Comparison of ENCODE assay signal across 14 mouse cellular contexts in genomic region chr2:30259131-30260064, GRCm38 (mm10). TPM values are rescaled to one million over a fixed set of nuclear protein-coding genes. Genes with fewer than 3 reads are reported as not detected.
DNase-seq lines count a peak whose midpoint lies in the region; ATAC-seq and TF ChIP-seq lines count a peak whose summit lies in the region.
"Had no signal": no experiment of that assay in that cellular context is flagged by ENCODE, and none has a peak within 500 bp of the region (broad histone marks: within the 10 kb centered on the region; RNA-seq: fewer than 3 reads in every experiment).

No protein-coding gene starts in this region.

- H3K4me1 ChIP-seq in liver, adult 2 months (ENCODE audit: control insufficient read depth, insufficient read depth, low read length): peaks cover 15% of the 10 kb centered on the region
- peaks cover 28% of the 10 kb centered on the region for H3K4me1 ChIP-seq in heart, embryonic 11.5 days (ENCODE audit: control insufficient read depth, insufficient read depth, low read length)
- peaks cover 13% of the 10 kb centered on the region for H3K4me1 ChIP-seq in liver, postnatal 0 days (ENCODE audit: insufficient read depth)

- no peaks in the 10 kb centered on the region for H3K27me3 ChIP-seq in liver, adult 2 months (ENCODE audit: control insufficient read depth, insufficient read depth, low read length)
- H3K27me3 ChIP-seq in heart, embryonic 11.5 days (ENCODE audit: control insufficient read depth, insufficient read depth, low read length): no peaks in the 10 kb centered on the region
- no peaks in the 10 kb centered on the region for H3K27me3 ChIP-seq in liver, postnatal 0 days (ENCODE audit: insufficient read depth, low read length)

- WGBS in liver, adult 2 months: 84% methylated on average over 15 of the region's 15 CpGs
- 80% methylated on average over 15 of the region's 15 CpGs for WGBS in heart, embryonic 11.5 days (ENCODE audit: insufficient replicate concordance)
- 78% methylated on average over 15 of the region's 15 CpGs for WGBS in liver, postnatal 0 days (ENCODE audit: insufficient replicate concordance)

- no peaks in the 10 kb centered on the region for H3K9me3 ChIP-seq in heart, embryonic 11.5 days (replicated peaks; ENCODE audit: control insufficient read depth, low read length)
- no peaks in the 10 kb centered on the region for H3K9me3 ChIP-seq in liver, postnatal 0 days (ENCODE audit: low read length)

- no peak overlapping the region for H3K4me3 ChIP-seq in liver, adult 2 months (ENCODE audit: insufficient read depth, low read depth, low read length)
- no peak overlapping the region for H3K4me3 ChIP-seq in heart, embryonic 11.5 days (ENCODE audit: low read depth, low read length)
- H3K4me3 ChIP-seq in liver, postnatal 0 days (ENCODE audit: low read depth, low read length): no peak overlapping the region

- DNase-seq in heart, adult 11 months: peak; percentile 95
- DNase-seq in heart, postnatal 14 days: no peak
- no peak for DNase-seq in liver, adult 2 months (ENCODE audit: extremely low read depth, low read depth, low spot score)
- no peak for DNase-seq in liver
- no peak for DNase-seq in liver, postnatal 0 days
- no peak for DNase-seq in right cerebral cortex, postnatal 25 days
- no peak for DNase-seq in testis, postnatal 10 days (ENCODE audit: low spot score)
- DNase-seq: B cell, adult 2 months; thymus, postnatal 14 days had no signal

- ATAC-seq in heart, embryonic 11.5 days (replicated peaks; ENCODE audit: insufficient number of reproducible peaks, low FRiP score, low TSS enrichment): no peak
- ATAC-seq in liver, postnatal 0 days: no peak

- no peak overlapping the region for H3K9ac ChIP-seq in liver, adult 2 months (ENCODE audit: low read depth, low read length)
- no peak overlapping the region for H3K9ac ChIP-seq in heart, embryonic 11.5 days (ENCODE audit: low read depth, low read length)
- H3K9ac ChIP-seq in liver, postnatal 0 days (replicated peaks): no peak overlapping the region; the same call in 1 of the 2 replicates

- peaks cover 36% of the 10 kb centered on the region for H3K36me3 ChIP-seq in liver, adult 2 months (ENCODE audit: control insufficient read depth, insufficient read depth, low read length)
- peaks cover 43% of the 10 kb centered on the region for H3K36me3 ChIP-seq in heart, embryonic 11.5 days (ENCODE audit: control insufficient read depth, insufficient read depth, low read length)
- peaks cover 72% of the 10 kb centered on the region for H3K36me3 ChIP-seq in liver, postnatal 0 days (replicated peaks; ENCODE audit: insufficient read depth, low read length)

- intact Hi-C loops in heart, postnatal 14 days (cut with DNase I): no loop called here

- no peak for TF ChIP-seq EP300 in liver, postnatal 0 days (IDR thresholded peaks at IDR 0.05; ENCODE audit: low read depth)

- H3K4me2 ChIP-seq in heart, embryonic 11.5 days: no peak overlapping the region
- H3K4me2 ChIP-seq in liver, postnatal 0 days (ENCODE audit: low read depth, low read length): no peak overlapping the region

- peak overlapping the region; percentile 21 for H3K27ac ChIP-seq in liver, adult 2 months (replicated peaks; ENCODE audit: insufficient read depth, low read depth, low read length)
- peak overlapping the region; percentile 82 for H3K27ac ChIP-seq in heart, embryonic 11.5 days (ENCODE audit: low read depth, low read length)
- peak overlapping the region; percentile 59 for H3K27ac ChIP-seq in liver, postnatal 0 days (ENCODE audit: low read depth)

- peaks cover 38% of the 10 kb centered on the region for H3K79me2 ChIP-seq in liver, adult 2 months (ENCODE audit: control insufficient read depth, insufficient read depth, low read length)

- no peak for TF ChIP-seq POLR2A in liver, adult 2 months (IDR thresholded peaks at IDR 0.05; ENCODE audit: extremely low read depth, insufficient read depth, low read length)

- TF ChIP-seq CTCF in liver, adult 2 months (IDR thresholded peaks at IDR 0.05; ENCODE audit: low read depth, low read length): no peak
- TF ChIP-seq CTCF in liver, postnatal 0 days (IDR thresholded peaks at IDR 0.05; ENCODE audit: low read depth): no peak

RNA-seq across cellular contexts. Expression of gene Phyhd1, which starts 6.6 kb away (rescaled TPM):
- total RNA-seq in heart, postnatal 14 days (2021): 10 to 100 TPM; 50.1 to 66.9 TPM
- total RNA-seq in liver, adult 2 months (2014; rRNA removed): 87.4 and 97.7 TPM in 2 replicates
- 154 and 158 TPM in 2 replicates for polyA plus RNA-seq in liver, adult 2 months (2012; rRNA removed)
- polyA plus RNA-seq in heart, embryonic 11.5 days (2014; fragmentation: Nextera tagmentation; extraction: Ambion mirVana): 4.7 and 7.4 TPM in 2 replicates
- 19.3 and 23.2 TPM in 2 replicates for polyA plus RNA-seq in liver, postnatal 0 days (2015; fragmentation: Nextera tagmentation; extraction: Ambion mirVana)

RNA-seq across cellular contexts. Expression of gene Gm28035, which starts 19.0 kb away (rescaled TPM):
- total RNA-seq in heart, postnatal 14 days (2021): 1 to 10 TPM; 4.1 to 4.6 TPM
- total RNA-seq in liver, adult 2 months (2014; rRNA removed): 4.2 and 5.1 TPM in 2 replicates
- polyA plus RNA-seq in liver, adult 2 months (2012; rRNA removed): 5.9 and 8.6 TPM in 2 replicates
- polyA plus RNA-seq in heart, embryonic 11.5 days (2014; fragmentation: Nextera tagmentation; extraction: Ambion mirVana): 0.49 TPM in 1 of 2 replicates, not detected in the other
- 0.14 and 0.18 TPM in 2 replicates for polyA plus RNA-seq in liver, postnatal 0 days (2015; fragmentation: Nextera tagmentation; extraction: Ambion mirVana)

RNA-seq across cellular contexts. Expression of gene Gm28038, which starts 21.4 kb away (rescaled TPM):
- total RNA-seq in heart, postnatal 14 days (2021): 1 to 10 TPM in 1 of 2 experiments, not detected in 1; 2.2 TPM
- total RNA-seq in liver, adult 2 months (2014; rRNA removed): not detected in 2 replicates
- not detected in 2 replicates for polyA plus RNA-seq in liver, adult 2 months (2012; rRNA removed)
- not detected in 2 replicates for polyA plus RNA-seq in heart, embryonic 11.5 days (2014; fragmentation: Nextera tagmentation; extraction: Ambion mirVana)
- not detected in 2 replicates for polyA plus RNA-seq in liver, postnatal 0 days (2015; fragmentation: Nextera tagmentation; extraction: Ambion mirVana)
- total RNA-seq: gastrocnemius, postnatal 36 days had no signal
- polyA plus RNA-seq: cortical plate, adult 2 months; forebrain, embryonic 11.5 days; intestine, embryonic 14.5 days had no signal

RNA-seq across cellular contexts. Expression of gene Lrrc8a, which starts 21.9 kb away (rescaled TPM):
- total RNA-seq in heart, postnatal 14 days (2021): 10 to 100 TPM; 90.1 to 90.5 TPM
- 8.5 and 14.0 TPM in 2 replicates for total RNA-seq in liver, adult 2 months (2014; rRNA removed)
- polyA plus RNA-seq in liver, adult 2 months (2012; rRNA removed): 22.6 and 24.1 TPM in 2 replicates
- 38.1 and 46.9 TPM in 2 replicates for polyA plus RNA-seq in heart, embryonic 11.5 days (2014; fragmentation: Nextera tagmentation; extraction: Ambion mirVana)
- 18.6 and 20.3 TPM in 2 replicates for polyA plus RNA-seq in liver, postnatal 0 days (2015; fragmentation: Nextera tagmentation; extraction: Ambion mirVana)

RNA-seq across cellular contexts. Expression of gene Dolk, which starts 26.7 kb away (rescaled TPM):
- 10 to 100 TPM; 24.5 to 24.7 TPM for total RNA-seq in heart, postnatal 14 days (2021)
- 12.2 and 14.7 TPM in 2 replicates for total RNA-seq in liver, adult 2 months (2014; rRNA removed)
- 20.3 and 20.6 TPM in 2 replicates for polyA plus RNA-seq in liver, adult 2 months (2012; rRNA removed)
- 26.6 and 27.7 TPM in 2 replicates for polyA plus RNA-seq in heart, embryonic 11.5 days (2014; fragmentation: Nextera tagmentation; extraction: Ambion mirVana)
- polyA plus RNA-seq in liver, postnatal 0 days (2015; fragmentation: Nextera tagmentation; extraction: Ambion mirVana): 14.0 and 14.1 TPM in 2 replicates

Comparison
In these comparisons a context has a peak if more than half of its experiments do, and no peak if none do; other contexts are left out.
1. H3K27ac ChIP-seq: peak in every context shown above with its lines; median percentile 82 in heart, embryonic 11.5 days; 59 in liver, postnatal 0 days; 21 in liver, adult 2 months.